In the genomic region with DNA sequence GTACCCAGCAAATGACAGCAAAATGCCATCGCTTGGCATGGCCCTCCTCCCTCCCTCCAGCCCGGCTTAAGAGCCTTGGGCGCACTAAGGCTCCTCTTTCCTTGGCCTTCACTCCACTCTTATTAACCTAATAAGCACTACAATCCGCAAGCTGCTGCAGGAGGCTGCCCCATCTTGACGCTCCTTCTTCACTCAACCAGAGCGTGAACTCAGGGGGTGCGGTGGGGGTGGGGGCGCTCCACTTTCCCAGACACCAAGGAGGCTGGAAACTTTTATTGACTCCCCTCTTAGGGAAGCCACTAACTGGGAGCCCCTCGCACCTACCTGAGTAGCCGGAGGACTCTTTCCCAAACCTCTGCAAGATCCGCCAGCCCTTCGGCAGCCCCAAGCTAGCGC, we compare ENCODE assay signal across 7 mouse cellular contexts. TPM values are rescaled to one million over a fixed set of nuclear protein-coding genes. Genes with fewer than 3 reads are reported as not detected.
DNase-seq lines count a peak whose midpoint lies in the region; ATAC-seq lines count a peak whose summit lies in the region.

No protein-coding gene starts in this region.

- no peaks in the 10 kb centered on the region for H3K9me3 ChIP-seq in neural tube, embryonic 11.5 days (ENCODE audit: control insufficient read depth, low read length)
- no peaks in the 10 kb centered on the region for H3K9me3 ChIP-seq in heart, embryonic 15.5 days (replicated peaks)
- H3K9me3 ChIP-seq in liver, embryonic 15.5 days (replicated peaks) = no peaks in the 10 kb centered on the region

- no peak for DNase-seq in neural tube, embryonic 11.5 days (ENCODE audit: low spot score)
- DNase-seq in neural tube, embryonic 10.5 days (ENCODE audit: extremely low spot score, low spot score) = no peak
- DNase-seq in splenic B cell, adult 2 months (ENCODE audit: low read depth, low spot score) = peak; percentile 14
- no peak for DNase-seq in testis, postnatal 10 days (ENCODE audit: low spot score)

- peak; percentile 36 for ATAC-seq in neural tube, embryonic 11.5 days (ENCODE audit: insufficient read depth, low FRiP score, low TSS enrichment)
- ATAC-seq in heart, embryonic 15.5 days (replicated peaks; ENCODE audit: insufficient number of reproducible peaks, insufficient read depth, low FRiP score, low read depth) = peak; percentile 11
- ATAC-seq in liver, embryonic 15.5 days (ENCODE audit: insufficient read depth) = peak; percentile 17

- peak overlapping the region; percentile 81 for H3K9ac ChIP-seq in neural tube, embryonic 11.5 days (ENCODE audit: low read length)
- H3K9ac ChIP-seq in heart, embryonic 15.5 days = peak overlapping the region; percentile 92
- peak overlapping the region; percentile 85 for H3K9ac ChIP-seq in liver, embryonic 15.5 days

- H3K4me3 ChIP-seq in neural tube, embryonic 11.5 days (ENCODE audit: low read depth, low read length) = peak overlapping the region; percentile 78
- peak overlapping the region; percentile 82 for H3K4me3 ChIP-seq in brown adipose tissue, adult 24 weeks (ENCODE audit: insufficient read depth, low read depth, low read length)
- peak overlapping the region; percentile 96 for H3K4me3 ChIP-seq in heart, embryonic 15.5 days
- peak overlapping the region; percentile 93 for H3K4me3 ChIP-seq in liver, embryonic 15.5 days (replicated peaks)

- peak overlapping the region; percentile 75 for H3K4me2 ChIP-seq in neural tube, embryonic 11.5 days (ENCODE audit: low read depth)
- H3K4me2 ChIP-seq in heart, embryonic 15.5 days = peak overlapping the region; percentile 76
- H3K4me2 ChIP-seq in liver, embryonic 15.5 days = peak overlapping the region; percentile 90

- no peaks in the 10 kb centered on the region for H3K36me3 ChIP-seq in neural tube, embryonic 11.5 days (ENCODE audit: control insufficient read depth, insufficient read depth, low read length)
- no peaks in the 10 kb centered on the region for H3K36me3 ChIP-seq in heart, embryonic 15.5 days
- H3K36me3 ChIP-seq in liver, embryonic 15.5 days (replicated peaks) = peaks cover 8% of the 10 kb centered on the region; the same call in 1 of the 2 replicates
- H3K36me3 ChIP-seq in splenic B cell, adult 2 months (ENCODE audit: control insufficient read depth, insufficient read depth, low read length, poor library complexity, severe bottlenecking) = no peaks in the 10 kb centered on the region

- peaks cover 3% of the 10 kb centered on the region; the same call in 1 of the 2 replicates for H3K4me1 ChIP-seq in neural tube, embryonic 11.5 days (ENCODE audit: control insufficient read depth, insufficient read depth, low read length)
- H3K4me1 ChIP-seq in brown adipose tissue, adult 24 weeks (ENCODE audit: control insufficient read depth, insufficient read depth, insufficient read length, low read length) = no peaks in the 10 kb centered on the region
- H3K4me1 ChIP-seq in heart, embryonic 15.5 days (replicated peaks) = peaks cover 4% of the 10 kb centered on the region
- H3K4me1 ChIP-seq in liver, embryonic 15.5 days (replicated peaks) = peaks cover 13% of the 10 kb centered on the region

- H3K27ac ChIP-seq in neural tube, embryonic 11.5 days (ENCODE audit: low read depth, low read length) = no peak overlapping the region
- no peak overlapping the region for H3K27ac ChIP-seq in brown adipose tissue, adult 24 weeks (replicated peaks; ENCODE audit: low read depth, low read length)
- peak overlapping the region; percentile 75 for H3K27ac ChIP-seq in heart, embryonic 15.5 days
- H3K27ac ChIP-seq in liver, embryonic 15.5 days (replicated peaks) = peak overlapping the region; percentile 85

- WGBS in neural tube, embryonic 11.5 days = 0% methylated on average over 13 of the region's 13 CpGs
- under 1% methylated on average over 13 of the region's 13 CpGs for WGBS in heart, embryonic 15.5 days
- WGBS in liver, embryonic 15.5 days (ENCODE audit: insufficient replicate concordance) = 0% methylated on average over 13 of the region's 13 CpGs

- H3K27me3 ChIP-seq in neural tube, embryonic 11.5 days (ENCODE audit: control insufficient read depth, insufficient read depth, low read length) = no peaks in the 10 kb centered on the region
- H3K27me3 ChIP-seq in heart, embryonic 15.5 days = no peaks in the 10 kb centered on the region
- no peaks in the 10 kb centered on the region for H3K27me3 ChIP-seq in liver, embryonic 15.5 days
- no peaks in the 10 kb centered on the region for H3K27me3 ChIP-seq in splenic B cell, adult 2 months (ENCODE audit: control insufficient read depth, insufficient read depth, low read length, poor library complexity, severe bottlenecking)

RNA-seq across cellular contexts. Expression of a gene that starts 0.5 kb away (rescaled TPM):
- 21.6 and 23.2 TPM in 2 replicates for polyA plus RNA-seq in neural tube, embryonic 11.5 days (2014; fragmentation: Nextera tagmentation; extraction: Ambion mirVana)
- polyA plus RNA-seq in brown adipose tissue, adult 24 weeks (2012; ENCODE audit: insufficient read depth, insufficient read length, missing spikeins) = 7.9 and 8.3 TPM in 2 replicates
- polyA plus RNA-seq in heart, embryonic 15.5 days (2015; fragmentation: Nextera tagmentation; extraction: Ambion mirVana) = 13.6 and 15.2 TPM in 2 replicates
- polyA plus RNA-seq in liver, embryonic 15.5 days (2015; fragmentation: Nextera tagmentation; extraction: Ambion mirVana) = 4.4 and 4.9 TPM in 2 replicates

RNA-seq across cellular contexts. Expression of a gene that starts 0.7 kb away (rescaled TPM):
- 5.7 and 6.5 TPM in 2 replicates for polyA plus RNA-seq in neural tube, embryonic 11.5 days (2014; fragmentation: Nextera tagmentation; extraction: Ambion mirVana)
- 2.0 and 3.8 TPM in 2 replicates for polyA plus RNA-seq in brown adipose tissue, adult 24 weeks (2012; ENCODE audit: insufficient read depth, insufficient read length, missing spikeins)
- 2.7 and 2.8 TPM in 2 replicates for polyA plus RNA-seq in heart, embryonic 15.5 days (2015; fragmentation: Nextera tagmentation; extraction: Ambion mirVana)
- 2.5 and 3.0 TPM in 2 replicates for polyA plus RNA-seq in liver, embryonic 15.5 days (2015; fragmentation: Nextera tagmentation; extraction: Ambion mirVana)

Comparison
In these comparisons a context has a peak if more than half of its experiments do, and no peak if none do; other contexts are left out.
1. H3K27ac ChIP-seq: peak in heart, embryonic 15.5 days (single experiment) and liver, embryonic 15.5 days (single experiment); none in neural tube, embryonic 11.5 days (single experiment) and brown adipose tissue, adult 24 weeks (single experiment).
2. Peak in every context shown above with its lines, with median percentiles within 50 percentile points of each other: ATAC-seq, H3K4me2 ChIP-seq, H3K4me3 ChIP-seq and H3K9ac ChIP-seq.